Mouse (Mus musculus) thymus, postnatal 25 days (tissue): ENCODE measurements around the gene Lrrc28.
A peak's percentile ranks its signal among the peaks of the same experiment; 100 is the strongest.

Experiments used
- DNase-seq: peaks from one replicate; pipeline ENCODE4 v3.0.0; 2022

Lrrc28 gene

DNA sequence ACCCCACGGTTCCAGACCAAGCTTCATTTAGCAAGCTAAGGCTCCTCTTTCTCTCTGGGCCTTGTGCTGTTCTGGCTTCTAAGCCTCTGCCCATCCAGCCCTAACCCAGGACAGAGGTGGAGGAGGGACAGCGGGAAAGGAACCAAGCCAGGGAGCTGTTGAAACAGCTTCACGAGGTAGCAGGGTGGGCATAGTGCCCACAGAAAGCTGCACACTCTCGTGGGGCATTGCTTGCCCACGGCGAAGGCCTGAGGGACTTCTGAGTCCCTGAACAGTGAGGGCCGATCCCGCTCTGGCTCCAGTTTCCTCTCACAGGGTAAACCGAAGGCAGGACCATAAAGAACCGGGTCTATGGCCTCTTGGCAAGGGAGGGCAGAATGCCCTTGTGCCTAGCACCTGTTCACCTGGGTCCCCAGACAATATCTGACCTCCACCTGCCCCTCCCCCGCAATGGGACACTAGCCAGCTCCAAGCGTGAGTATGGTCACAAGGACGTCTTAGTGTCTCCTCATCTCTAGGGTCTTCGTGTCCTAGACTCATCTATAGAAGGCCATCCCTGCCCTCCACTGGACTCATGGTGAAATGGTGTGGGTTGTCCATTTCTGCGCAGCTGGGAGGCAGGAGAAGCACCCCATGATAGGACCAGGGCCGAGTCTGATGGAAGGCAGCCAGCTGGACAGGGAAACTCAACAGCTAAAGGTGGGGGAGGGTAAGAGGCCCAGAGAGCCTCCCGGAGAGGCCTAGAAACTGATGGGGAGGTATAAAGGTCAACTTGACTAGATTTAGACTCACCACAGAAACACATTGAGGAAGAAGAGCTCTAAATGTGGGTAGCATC, 165.3 kb downstream of the Lrrc28 start:
- no peak for DNase-seq

DNA sequence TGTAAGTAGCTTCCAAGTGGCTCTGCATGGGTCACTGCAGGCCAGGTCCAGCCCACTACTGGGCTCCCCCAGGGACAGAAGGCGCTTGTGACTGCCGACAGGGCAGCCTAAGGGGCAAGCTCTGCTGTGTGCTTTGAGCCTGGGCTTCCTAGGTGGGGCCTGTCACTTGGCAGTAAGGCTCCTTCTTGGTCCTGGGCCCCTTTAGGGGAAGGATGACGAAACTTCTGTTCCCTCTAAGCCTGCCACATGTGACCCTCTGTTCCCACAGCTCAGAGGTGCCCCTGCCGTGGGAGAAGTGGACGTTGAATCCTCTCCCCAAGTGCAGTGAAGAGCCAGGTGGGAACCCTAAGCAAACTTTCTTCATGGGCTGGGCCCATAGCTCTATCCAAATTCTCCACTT, 165.9 kb downstream of the Lrrc28 start:
- no peak for DNase-seq

DNA sequence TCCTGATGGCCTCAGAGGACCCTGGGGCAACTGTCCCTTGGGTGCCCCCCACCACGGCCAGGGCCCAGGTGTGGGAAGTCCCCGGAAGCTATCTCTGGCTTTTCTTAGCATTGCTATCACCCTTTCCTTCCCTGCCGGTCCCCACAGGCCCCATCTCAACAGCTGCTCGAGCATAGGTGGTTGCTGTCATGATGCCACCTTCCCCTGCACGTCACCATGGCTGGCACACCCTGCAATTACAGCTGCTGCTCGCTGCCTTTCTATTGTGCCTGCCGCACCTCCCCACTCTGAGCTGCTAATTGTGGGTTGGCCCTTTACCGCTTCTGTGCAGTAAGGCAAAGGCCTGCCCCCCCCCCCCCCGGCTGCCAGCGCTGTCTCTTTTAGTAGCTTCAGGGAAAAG, 167.1 kb downstream of the Lrrc28 start:
- DNase-seq: peak; percentile 59

DNA sequence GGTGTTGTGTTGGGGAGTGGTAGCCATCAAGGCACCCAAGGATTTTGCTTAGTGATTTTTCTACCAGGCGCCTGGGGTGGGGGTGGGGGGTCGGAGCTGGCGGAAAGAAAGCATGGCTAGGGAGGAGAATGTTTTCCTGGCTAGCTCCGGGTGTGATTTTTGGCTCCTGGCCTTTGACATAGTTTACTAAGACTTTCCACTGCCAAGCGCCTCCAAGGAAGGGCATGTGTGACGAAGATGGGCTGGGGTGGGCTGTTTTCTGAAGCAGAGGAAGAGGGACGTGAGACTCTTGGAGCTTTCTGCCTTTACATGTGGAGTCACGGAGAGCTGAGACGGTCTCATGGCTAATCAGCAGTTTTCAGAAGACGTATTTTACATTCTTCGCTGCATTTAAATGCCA, 173.8 kb downstream of the Lrrc28 start:
- DNase-seq: no peak

DNA sequence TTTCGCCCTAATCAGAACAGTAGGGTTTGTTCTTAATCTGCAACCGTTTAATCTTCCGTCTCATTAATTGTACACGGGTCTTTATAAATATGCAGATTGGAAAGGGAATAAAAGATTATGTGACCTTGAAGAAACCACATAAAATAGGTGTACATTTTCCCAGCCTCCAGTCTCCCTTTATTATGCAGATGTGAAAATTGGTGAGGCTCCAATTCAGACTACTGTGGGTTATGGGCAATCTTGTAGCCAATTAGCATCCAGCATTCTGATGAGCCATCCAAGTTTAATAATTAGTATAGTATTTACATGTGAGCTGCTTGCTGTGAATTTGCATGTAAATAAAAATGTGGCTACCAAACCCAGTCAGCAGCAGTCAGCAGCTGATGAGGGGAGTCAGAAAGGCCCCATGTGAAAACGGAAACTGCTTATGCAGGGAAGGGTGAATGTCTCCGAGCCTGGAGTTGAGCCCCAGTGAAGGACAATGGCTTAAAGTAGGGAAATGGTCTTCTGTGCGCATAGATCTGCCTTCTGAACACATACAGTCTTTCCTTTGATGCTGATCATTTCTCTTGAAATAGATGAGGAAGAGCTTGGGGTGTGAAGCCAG, 176.2 kb downstream of the Lrrc28 start:
- no peak for DNase-seq

DNA sequence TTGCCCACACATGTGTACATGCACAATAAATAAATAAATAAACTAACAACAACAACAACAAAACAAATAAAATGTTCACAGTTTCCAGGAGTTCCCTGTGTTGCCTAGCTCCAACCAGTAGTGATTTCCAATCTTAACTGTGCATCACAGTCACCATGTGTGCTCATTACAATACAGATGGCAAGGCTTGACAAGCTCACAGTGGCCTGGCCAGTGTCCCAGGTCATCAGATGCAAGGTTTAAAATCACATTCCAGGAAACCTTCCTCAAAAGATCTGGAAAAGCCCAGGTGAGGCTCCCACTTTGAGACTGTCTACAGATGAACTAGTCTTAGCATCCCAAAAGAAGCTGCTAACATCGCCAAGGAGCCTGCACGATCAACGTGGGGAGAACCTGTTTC, 176.9 kb downstream of the Lrrc28 start:
- DNase-seq: no peak

DNA sequence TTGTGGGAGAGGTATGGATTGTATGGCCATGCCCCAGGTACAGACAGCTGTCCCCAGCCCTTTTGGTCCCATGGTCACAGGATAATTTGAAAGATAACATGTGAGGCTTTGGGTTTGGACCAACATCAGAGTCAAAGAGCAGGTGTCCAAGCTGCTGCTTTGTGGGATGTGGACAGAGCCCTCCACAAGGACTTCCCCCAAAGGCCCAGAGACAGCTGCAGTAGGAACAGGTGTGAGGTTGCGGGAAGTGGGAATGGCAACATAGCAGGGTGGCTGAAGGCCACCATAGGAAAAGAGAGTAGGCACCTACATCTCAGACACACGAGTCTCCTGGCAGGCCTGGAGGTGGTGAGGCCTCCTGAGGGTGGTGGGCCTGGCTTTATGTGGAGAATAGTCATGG, 178.7 kb downstream of the Lrrc28 start:
- no peak for DNase-seq

DNA sequence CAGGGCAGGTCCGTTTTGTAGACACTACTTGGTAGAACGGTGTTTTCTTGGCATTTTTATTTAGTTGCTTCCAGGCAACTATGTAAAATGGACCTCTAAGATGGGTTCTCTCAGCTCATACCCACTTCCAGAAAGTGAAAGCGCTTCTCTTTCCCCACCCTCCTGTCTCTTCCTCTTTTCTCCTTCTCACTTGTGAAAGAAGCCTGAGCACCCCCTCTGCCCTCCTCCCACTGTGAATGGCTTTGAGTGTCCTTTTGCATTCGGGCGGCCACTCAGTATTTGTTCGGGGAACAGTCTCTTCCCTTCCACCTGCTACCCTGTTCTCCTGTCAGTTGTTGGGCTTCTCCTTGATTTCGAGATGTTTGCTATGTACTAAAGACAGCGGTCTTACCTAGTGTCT, 180.4 kb downstream of the Lrrc28 start:
- no peak for DNase-seq

DNA sequence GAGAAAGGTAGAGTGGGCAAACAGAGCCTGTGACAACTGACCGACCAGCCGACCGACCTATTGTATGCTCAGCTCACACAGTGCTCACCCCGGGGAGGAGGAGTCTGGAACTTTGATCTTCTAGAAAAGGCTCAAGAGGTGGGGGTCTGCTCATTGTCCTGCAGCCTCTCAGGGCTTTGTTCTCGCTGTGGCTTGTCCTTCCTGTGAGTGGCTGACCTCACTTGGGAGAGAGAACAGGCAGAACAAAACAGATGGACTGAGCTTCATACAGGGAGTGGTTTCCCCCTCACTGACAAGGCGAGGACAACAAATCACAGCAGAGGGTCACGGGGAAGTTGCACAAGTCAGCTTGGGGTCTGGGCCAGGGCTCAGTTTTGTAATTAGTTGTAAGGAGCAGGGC, 181.5 kb downstream of the Lrrc28 start:
- no peak for DNase-seq
